Mouse (Mus musculus) lung, adult 2 months (tissue): ENCODE data around the gene Slc45a2.

ENCODE experiments used
- CTCF ChIP-seq: fragments of 200-500 bp; IDR thresholded peaks from 2 replicates; pipeline ENCODE4 v1.5.1; 2011; ENCODE audit warnings: mild to moderate bottlenecking, low read length, control low read depth; ENCODE audit not compliant: insufficient read depth
- POLR2A ChIP-seq: fragments of 200-500 bp; IDR thresholded peaks from 2 replicates; pipeline ENCODE4 v1.6.1; 2011; ENCODE audit warnings: low read depth, mild to moderate bottlenecking, control low read depth, low read length, borderline replicate concordance; ENCODE audit errors: extremely low read depth

GRCm38 (mm10) chr15:11000421-11000820, at the start of gene Slc45a2:
- TF ChIP-seq CTCF, result no peak
- no peak for TF ChIP-seq POLR2A
